Mouse (Mus musculus): ENCODE data around the gene Olfr893.
"Not testable (repeated sequence)": the region's sequence is repeated elsewhere in the genome, so short reads cannot be mapped to it uniquely, and the experiment has no call there.

Gene Olfr893

GRCm38 (mm10) chr9:38208065-38208464, at the start of gene Olfr893:
Gene Olfr893, plus strand, starts transcription at chr9:38208365.
- DNase-seq (ENCODE audit: low read depth), result no peak

GRCm38 (mm10) chr9:38168341-38168740, 39.8 kb upstream of the Olfr893 start:
- not testable (repeated sequence) for DNase-seq (ENCODE audit: low read depth)

GRCm38 (mm10) chr9:38180721-38181120, 27.4 kb upstream of the Olfr893 start, which contains the start of gene Olfr891:
Gene Olfr891, minus strand, starts transcription at chr9:38180821.
- DNase-seq (ENCODE audit: low read depth), result no peak

DNA sequence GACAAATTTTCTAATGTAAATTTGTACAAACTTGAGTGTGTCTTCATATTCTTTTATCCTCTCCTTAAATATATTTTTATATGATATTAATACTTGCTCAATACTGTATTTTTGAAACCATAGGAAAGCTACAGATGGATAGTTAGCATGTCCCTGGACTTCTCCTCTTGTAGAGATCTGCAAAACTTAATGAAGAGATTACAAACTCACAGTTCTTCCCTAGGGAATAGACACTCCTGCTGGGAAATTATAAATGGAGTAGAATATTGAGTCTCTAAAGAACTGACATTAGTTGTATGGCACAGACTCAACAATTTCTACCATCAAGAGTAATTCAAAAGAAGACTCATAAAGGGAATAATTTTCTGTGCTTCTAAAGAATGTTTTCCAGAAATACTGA, 9.6 kb downstream of the Olfr893 start, which contains the start of gene Olfr894:
Gene Olfr894 (plus strand): TSS at position 301 of the 400 bp plus-strand sequence.
- no peak for DNase-seq (ENCODE audit: low read depth)

DNA sequence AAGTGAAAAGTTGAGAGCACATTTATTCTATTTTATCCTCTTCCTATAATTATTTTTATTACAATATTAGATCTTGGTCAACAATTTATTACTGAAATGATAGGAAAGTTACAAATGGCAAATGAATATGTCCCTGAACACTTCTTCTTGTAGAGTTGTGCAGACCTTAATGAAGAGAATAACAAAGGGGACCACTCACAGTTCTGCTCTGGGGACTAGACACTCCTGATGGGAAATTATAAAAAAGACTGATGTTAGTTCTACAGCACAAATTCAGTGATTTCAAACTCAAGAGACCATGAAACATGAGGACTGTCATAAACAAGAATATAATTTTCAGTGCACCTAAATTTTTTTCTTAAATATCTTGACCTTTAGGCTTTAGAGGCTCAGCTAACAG, 44.3 kb downstream of the Olfr893 start, which contains the start of gene Olfr143:
Gene Olfr143 (plus strand): TSS at position 301 of the 400 bp plus-strand sequence.
- no peak for DNase-seq (ENCODE audit: low read depth)
